Mouse (Mus musculus) heart, adult 2 months (tissue): ENCODE measurements around the gene Adgrg3.

Experiments used
- CTCF ChIP-seq: fragments of 200-600 bp; IDR thresholded peaks from 2 replicates; pipeline ENCODE4 v1.8.1; 2022; ENCODE audit warnings: antibody characterized with exemption, mild to moderate bottlenecking, moderate library complexity
- POLR2A ChIP-seq: fragments of 200-500 bp; IDR thresholded peaks from 2 replicates; pipeline ENCODE4 v1.6.1; 2011; ENCODE audit warnings: mild to moderate bottlenecking, low read depth, low read length, control low read depth; ENCODE audit not compliant: insufficient read depth

GRCm38 (mm10) chr8:94974467-94975165 is 42.9 kb upstream of the Adgrg3 start, which contains the start of gene Adgrg1:
- TF ChIP-seq POLR2A (no peak), CTCF (no peak)
